Mouse (Mus musculus) megakaryocyte, embryonic 14.5 days (primary cell): ENCODE measurements at regions not wholly inside any gene's neighbourhood (a gene's known extent, or its start where the extent isn't known, plus 50 kb on each side); places are given as distances from the start of the nearest gene placed in this dataset.
"Not testable (repeated sequence)": the region's sequence is repeated elsewhere in the genome, so short reads cannot be mapped to it uniquely, and the experiment has no call there.

Experiments used
- H3K27me3 ChIP-seq: replicated peaks from 2 replicates; pipeline ENCODE3; 2012; ENCODE audit warnings: inconsistent platforms
- H3K36me3 ChIP-seq: replicated peaks from 2 replicates; pipeline ENCODE3; 2012; ENCODE audit warnings: low read length, inconsistent platforms, mixed read lengths
- H3K4me1 ChIP-seq: 2 replicates; pipeline ENCODE4 v1.6.1; 2012; ENCODE audit warnings: inconsistent platforms
- H3K4me3 ChIP-seq: replicated peaks from 2 replicates; pipeline ENCODE3; 2012; ENCODE audit warnings: moderate library complexity, mild to moderate bottlenecking, inconsistent platforms
- H3K9me3 ChIP-seq: 2 replicates; pipeline ENCODE4 v1.6.1; 2012; ENCODE audit warnings: inconsistent platforms
- FLI1 ChIP-seq: IDR thresholded peaks from 2 replicates; pipeline ENCODE4 v1.6.1; 2012; ENCODE audit warnings: low read length, inconsistent platforms, mixed read lengths
- GATA1 ChIP-seq: IDR thresholded peaks from 3 replicates; pipeline ENCODE4 v1.6.1; 2012; ENCODE audit warnings: mixed read lengths, low read length, inconsistent platforms, borderline replicate concordance

DNA sequence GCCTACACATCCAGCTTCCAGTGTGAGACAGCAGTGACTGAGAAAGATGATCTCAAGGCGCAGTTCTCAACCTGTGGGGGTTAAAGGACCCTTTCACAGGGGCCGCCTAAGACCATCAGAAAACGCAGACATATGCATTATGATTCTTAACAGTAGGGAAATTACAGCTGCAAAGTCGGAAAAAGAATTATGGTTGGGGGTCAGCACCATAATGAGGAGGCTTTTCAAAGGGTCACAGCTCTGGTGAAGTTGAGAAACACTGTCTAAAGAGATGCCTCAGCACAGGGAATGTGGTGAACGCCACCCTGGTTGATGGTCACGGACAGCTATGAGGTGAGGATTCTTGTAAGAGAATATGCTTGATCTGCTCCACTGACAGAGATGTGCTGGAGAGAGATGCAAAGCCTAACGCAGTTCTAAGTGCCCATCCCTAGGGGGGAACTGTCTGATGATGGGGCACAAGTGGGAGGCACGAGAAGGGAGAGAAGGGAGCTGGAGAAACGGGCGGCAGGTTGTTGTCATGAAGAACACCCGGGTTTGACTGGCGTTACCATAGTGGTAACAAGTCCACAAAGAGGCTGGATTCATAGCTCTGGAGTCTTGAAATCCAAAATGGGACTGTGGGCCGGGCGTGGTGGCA is 172.3 kb downstream of the Ifng start:
- TF ChIP-seq FLI1 = no peak
- no peak for TF ChIP-seq GATA1
- Histone ChIP-seq H3K4me3 (no peak overlapping the region), H3K36me3 (no peaks in the 10 kb centered on the region), H3K4me1 (peaks cover 3% of the 10 kb centered on the region; the same call in 1 of the 2 replicates), H3K27me3 (peaks cover 31% of the 10 kb centered on the region), H3K9me3 (no peaks in the 10 kb centered on the region)

DNA sequence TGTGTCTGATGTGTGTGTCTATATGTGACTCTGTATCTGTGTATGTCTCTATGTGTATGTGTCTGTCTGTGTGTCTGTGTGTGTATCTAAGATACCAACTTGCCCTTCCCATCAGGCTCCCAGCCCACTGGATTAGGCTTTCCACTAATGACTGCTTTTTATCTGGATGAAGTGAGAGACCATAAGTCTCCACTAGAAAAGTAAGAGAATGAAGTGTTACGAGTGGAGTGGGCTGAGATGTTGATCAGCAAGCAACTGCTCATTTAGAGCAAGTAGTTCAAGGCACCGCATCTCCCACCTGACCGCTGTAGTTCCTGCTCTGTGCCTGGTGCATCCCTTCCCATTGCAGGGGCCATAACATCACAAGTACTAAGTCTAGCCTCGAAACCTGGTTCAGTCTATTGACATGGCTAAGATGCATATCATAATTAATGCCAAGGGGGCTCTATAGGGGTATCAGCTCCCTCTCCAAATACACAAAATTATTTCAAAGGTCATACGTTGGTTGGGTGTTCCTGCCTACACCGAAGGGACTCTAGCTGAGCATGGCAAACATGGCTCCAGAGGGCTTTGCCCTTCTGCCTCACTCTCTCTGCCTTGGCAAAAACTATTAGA is 173.5 kb downstream of the Ifng start:
- TF ChIP-seq FLI1 (no peak), GATA1 (no peak)

DNA sequence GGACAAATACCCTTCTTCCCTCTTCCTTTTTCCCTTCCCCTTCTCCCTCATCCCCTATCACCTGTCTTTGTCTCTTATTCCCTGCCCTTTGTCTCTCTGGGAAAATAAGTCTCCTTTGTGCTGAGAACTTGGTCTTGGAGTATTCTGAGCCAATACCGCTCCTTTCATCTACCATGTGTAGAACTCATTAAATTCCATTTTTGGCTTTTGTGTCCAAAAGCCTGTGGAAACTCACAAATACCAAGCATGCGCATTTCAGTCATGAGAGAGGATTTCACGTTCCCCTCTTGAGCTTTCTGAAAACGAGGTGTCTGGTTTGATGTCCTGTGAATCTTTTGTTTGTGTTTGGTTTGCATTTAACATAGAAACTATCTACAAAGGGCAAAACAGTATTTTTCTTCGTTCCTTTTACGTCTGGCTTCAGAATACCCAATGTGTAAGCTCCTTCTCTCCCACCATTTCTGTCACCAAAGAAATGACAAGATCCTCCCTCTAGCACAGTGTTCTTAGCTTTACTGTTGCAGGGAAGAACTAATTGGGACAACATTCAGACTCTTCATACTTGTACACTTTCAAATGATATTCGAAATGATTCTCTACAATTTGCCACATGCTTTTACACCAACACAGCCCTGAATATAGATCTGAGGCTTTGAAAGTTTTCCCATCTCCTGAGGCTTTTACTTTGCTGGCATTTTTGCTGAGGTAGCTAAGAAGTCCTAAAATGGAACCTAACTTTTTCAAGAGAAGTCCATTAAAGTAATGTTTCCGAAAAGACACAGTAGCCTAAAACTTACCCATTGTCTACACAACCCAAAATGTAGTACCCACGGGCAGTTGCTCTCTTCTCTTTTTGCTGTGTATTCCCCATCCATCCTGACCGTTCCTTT is 174.5 kb downstream of the Ifng start:
- Histone ChIP-seq H3K9me3 (peaks cover 4% of the 10 kb centered on the region; the same call in 1 of the 2 replicates), H3K4me1 (no peaks in the 10 kb centered on the region; the same call in 1 of the 2 replicates)
- no peak for TF ChIP-seq FLI1
- TF ChIP-seq GATA1 = no peak

More for the DNA sequence above, 173.5 kb downstream of the Ifng start:
- Histone ChIP-seq H3K27me3 (peaks cover 32% of the 10 kb centered on the region), H3K36me3 (no peaks in the 10 kb centered on the region), H3K4me1 (no peaks in the 10 kb centered on the region; the same call in 1 of the 2 replicates), H3K9me3 (peaks cover 4% of the 10 kb centered on the region; the same call in 1 of the 2 replicates), H3K4me3 (no peak overlapping the region)

DNA sequence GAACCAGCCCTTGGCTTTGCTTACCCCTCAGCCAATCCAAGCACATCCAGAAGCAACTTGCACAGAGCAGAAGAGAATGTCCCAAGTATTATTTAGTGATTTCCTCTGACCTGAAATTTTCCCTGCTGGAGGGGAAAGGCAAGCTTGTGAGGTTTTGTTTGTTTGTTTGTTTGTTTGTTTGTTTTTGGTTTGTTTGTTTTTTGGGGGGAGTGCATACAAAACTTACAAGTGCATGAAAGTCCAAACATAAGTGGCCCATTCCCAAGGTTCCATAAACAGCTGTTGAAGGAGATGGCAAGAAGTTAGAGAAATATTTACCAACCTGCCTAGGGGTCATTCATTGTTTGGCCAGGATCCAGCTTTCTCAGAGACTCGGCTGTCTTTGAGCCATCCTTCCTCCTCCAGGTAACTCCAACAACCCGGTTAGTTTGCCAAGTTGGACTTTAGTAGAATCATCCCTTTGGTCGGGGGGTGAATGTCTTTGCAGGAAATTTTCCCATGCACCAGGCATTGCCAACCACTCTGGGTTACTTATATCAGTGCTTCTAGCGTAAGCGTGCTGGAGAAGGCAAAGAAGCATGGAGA is 175.3 kb downstream of the Ifng start:
- Histone ChIP-seq H3K9me3 (peaks cover 4% of the 10 kb centered on the region; the same call in 1 of the 2 replicates), H3K4me1 (no peaks in the 10 kb centered on the region), H3K4me3 (no peak overlapping the region), H3K27me3 (peaks cover 33% of the 10 kb centered on the region), H3K36me3 (no peaks in the 10 kb centered on the region)
- TF ChIP-seq GATA1 (no peak), FLI1 (no peak)

More for the DNA sequence above, 174.5 kb downstream of the Ifng start:
- Histone ChIP-seq H3K27me3 (peaks cover 33% of the 10 kb centered on the region), H3K36me3 (no peaks in the 10 kb centered on the region), H3K4me3 (no peak overlapping the region)

DNA sequence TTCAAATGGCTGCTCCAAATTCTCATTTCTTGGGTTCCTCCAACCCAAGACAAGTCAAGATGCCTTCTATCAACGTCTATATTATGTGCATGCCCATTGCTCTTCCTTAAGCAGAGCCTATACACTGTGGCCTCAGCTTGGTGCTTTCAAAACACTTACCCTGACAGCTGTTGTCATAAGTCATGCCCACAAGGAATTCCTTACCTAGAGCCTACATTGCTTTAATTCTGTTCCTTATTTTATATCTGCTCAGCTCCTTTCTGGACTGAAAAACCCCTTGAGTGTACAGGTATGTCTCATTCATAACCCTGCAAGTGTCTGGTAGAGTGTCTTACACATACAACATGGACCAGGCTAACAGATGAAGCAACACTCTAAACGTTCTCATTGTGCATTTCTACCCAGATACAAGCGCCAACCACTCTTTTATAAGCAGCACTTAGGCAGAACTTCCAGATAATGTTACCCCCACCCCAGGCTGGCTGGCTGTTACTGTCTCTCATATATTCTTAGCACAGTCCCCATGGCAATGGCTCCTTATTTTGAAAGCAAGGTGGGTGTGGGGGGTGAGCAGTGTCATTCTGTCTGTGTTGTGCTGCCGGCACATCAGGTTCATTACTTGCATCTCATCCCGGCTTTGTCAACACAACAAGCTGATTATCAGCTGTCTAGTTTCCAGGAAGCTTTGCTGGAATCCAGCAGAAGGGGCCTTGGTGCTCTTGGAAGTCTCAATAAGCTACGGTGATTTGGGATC is 176.6 kb downstream of the Ifng start:
- H3K9me3 ChIP-seq = peaks cover 4% of the 10 kb centered on the region; the same call in 1 of the 2 replicates
- H3K27me3 ChIP-seq = peaks cover 27% of the 10 kb centered on the region
- H3K36me3 ChIP-seq = no peaks in the 10 kb centered on the region
- H3K4me1 ChIP-seq = no peaks in the 10 kb centered on the region
- H3K4me3 ChIP-seq = no peak overlapping the region
- TF ChIP-seq GATA1 = no peak

DNA sequence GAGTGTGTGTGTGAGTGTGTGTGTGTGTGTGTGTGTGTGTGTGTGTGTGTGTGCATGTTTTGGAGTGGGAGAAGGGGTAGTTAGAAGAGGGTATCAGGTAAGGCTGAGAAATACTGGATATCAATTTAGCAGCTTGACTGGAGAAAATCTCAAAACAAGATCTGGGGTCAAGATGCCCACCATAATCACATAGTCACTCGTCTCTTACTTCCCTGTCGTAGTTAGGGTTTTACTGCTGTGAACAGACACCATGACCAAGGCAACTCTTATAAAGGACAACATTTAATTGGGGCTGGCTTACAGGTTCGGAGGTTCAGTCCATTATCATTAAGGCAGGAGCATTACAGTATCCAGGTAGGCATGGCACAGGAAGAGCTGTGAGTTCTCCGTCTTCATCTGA is 177.4 kb downstream of the Ifng start:
- H3K36me3 ChIP-seq, H3K9me3 ChIP-seq, H3K4me3 ChIP-seq, H3K4me1 ChIP-seq: not testable (repeated sequence)
- peaks cover 26% of the 10 kb centered on the region for H3K27me3 ChIP-seq

DNA sequence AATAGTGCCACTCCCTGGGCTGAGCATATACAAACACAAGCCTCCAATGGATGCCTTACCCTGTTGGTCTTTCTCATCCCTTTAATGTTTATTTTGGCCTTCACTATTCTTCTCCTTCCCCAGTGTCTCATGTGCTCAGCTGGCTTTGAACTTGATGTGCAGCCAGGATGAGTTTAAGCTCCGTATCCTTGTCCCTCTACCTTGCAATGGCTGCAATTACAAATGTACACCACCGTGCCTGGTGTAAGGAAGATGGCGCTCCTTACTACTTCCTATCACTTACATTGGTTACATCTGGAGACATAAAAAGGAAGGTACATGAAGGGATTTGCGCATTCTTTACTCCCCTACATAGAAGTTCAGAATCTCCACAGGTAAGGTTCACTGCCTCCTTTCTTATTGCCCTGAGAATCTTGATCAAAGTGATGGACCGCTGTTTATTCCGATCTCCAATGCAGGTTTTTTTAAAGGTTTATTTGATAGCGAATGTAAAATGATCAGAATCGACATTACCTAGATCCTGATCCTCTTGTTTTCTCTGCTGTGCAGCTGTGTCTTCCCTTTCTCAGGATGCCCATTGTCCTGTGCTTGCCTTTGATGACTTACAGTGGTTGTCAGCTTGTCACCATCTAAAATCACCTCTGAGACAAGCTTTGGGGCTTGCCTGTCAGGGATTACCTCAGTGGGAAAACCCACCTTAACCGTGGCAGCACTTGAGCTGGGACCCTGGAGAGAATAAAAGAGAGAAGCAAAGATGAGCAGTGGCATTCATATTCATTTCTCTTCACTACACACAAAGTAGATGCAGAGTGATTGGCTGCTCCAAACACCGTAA is 178.1 kb downstream of the Ifng start:
- TF ChIP-seq FLI1 (no peak), GATA1 (no peak)
- H3K36me3 ChIP-seq = no peaks in the 10 kb centered on the region
- no peaks in the 10 kb centered on the region for H3K4me1 ChIP-seq
- peaks cover 25% of the 10 kb centered on the region for H3K27me3 ChIP-seq
- H3K9me3 ChIP-seq = peaks cover 4% of the 10 kb centered on the region; the same call in 1 of the 2 replicates
- H3K4me3 ChIP-seq = no peak overlapping the region

DNA sequence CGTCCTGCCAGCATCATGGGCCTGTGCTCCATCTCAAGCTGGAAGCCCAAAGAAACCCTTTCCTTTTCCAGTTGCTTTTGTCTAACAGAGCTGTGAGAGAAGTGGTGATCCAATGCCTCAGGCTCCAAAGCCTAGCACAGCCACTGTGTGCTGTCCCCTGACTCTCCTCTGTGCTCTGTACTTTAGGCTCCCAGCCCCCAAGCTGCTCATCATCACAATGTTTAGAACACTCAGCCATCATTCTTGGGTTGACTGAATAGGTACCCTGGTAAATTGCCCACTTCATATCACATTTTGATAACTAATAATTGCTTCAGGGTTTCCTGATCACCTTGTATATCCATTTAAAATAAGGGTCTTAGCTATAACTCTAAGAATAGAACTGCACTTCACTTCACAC is 178.8 kb downstream of the Ifng start:
- no peaks in the 10 kb centered on the region for H3K36me3 ChIP-seq
- H3K4me1 ChIP-seq = no peaks in the 10 kb centered on the region
- TF ChIP-seq FLI1 (no peak), GATA1 (no peak)
- peaks cover 21% of the 10 kb centered on the region for H3K27me3 ChIP-seq
- H3K4me3 ChIP-seq = no peak overlapping the region
- H3K9me3 ChIP-seq = peaks cover 4% of the 10 kb centered on the region; the same call in 1 of the 2 replicates

DNA sequence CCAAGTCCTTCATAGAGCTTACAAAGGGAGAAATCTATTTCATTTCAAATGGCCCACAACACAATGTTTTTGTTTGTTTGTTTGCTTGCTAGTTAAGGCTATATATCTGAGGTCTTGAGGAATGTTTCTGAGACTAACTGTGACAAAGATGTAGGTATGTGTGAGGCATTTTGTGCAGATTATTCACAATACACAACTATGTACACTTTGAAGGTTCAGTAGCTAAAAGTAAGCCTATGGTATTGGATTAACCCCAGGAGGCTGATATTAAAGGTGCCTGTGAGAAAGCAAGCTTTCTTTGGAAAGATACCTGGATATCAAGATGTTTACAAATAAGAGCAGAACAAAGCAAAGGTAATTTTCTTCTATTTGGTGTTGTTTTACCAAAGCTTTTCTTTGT is 179.8 kb downstream of the Ifng start:
- peaks cover 19% of the 10 kb centered on the region for H3K27me3 ChIP-seq
- no peak overlapping the region for H3K4me3 ChIP-seq
- peaks cover 4% of the 10 kb centered on the region; the same call in 1 of the 2 replicates for H3K9me3 ChIP-seq
- no peak for TF ChIP-seq GATA1
- TF ChIP-seq FLI1 = no peak
- H3K36me3 ChIP-seq = no peaks in the 10 kb centered on the region
- H3K4me1 ChIP-seq = no peaks in the 10 kb centered on the region
